Mouse (Mus musculus): ENCODE data around the gene Ankrd53.
A peak's percentile ranks its signal among the peaks of the same experiment; 100 is the strongest.

The Ankrd53 gene

DNA sequence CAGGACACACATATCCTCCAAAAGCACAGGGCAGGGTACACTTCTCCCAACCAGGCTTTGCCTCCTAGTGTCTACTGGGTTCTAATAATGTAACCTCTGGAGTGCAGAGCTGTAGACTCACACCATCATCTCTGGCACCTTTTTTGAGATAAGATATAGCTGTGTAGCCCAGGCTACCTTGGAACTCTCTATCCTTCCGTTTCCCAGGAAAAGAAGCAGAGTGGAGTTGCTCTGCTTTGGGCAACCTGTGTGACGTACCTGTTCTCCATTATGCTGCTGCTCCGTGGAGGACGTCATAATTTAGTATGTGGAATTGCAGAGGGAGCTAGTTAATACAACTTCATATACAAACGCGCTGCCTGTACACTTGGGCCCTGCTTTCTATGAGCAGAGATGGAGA is at the start of gene Ankrd53:
Gene Ankrd53, plus strand, starts transcription at position 301 of the 400 bp plus-strand sequence.
- no peak for DNase-seq (ENCODE audit: low spot score in 2 of 2)

- no peak for DNase-seq (ENCODE audit: low spot score in 2 of 2)
Observed at GRCm38 (mm10) chr6:83713271-83714136, 48.9 kb upstream of the Ankrd53 start.

GRCm38 (mm10) chr6:83714221-83715123 is 48.0 kb upstream of the Ankrd53 start:
- DNase-seq (ENCODE audit: low spot score in 2 of 2), result no peak

DNA sequence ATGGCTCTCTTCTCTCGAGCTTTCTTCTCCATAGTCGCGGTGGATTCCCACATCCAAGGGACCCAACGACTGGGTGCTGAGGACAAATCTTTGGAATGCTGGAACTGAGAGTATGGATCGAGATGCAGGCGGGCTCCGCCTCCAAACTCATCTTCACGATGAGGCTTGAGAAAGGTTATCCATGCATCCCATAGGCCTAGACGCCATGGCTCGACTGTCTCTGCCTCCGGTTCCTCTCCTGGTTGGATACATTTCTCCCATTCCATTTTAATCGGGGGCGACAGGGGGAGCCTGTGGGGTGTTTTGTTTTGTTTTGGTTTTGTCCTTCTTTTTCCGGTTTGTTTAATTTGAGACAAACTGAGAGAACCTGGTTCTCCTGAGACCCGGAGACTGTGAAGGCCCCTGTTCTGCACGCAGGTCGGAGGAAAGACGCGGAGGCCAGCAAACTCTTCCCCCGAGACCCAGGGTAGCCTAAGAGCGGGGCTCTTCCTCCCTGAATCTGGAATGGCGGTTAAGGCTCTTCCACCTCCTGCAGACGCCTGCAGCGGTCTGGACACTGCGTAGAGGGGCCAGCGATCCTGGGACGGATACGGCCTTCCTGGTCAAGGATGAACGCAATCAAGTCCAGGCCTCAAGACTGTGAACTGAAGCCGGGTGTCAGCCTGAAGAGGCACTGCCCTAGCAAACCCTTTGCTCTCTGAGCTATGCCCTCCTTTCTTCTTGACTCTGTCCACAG is 46.8 kb upstream of the Ankrd53 start:
- DNase-seq (ENCODE audit: low spot score in 2 of 2), result no peak

DNA sequence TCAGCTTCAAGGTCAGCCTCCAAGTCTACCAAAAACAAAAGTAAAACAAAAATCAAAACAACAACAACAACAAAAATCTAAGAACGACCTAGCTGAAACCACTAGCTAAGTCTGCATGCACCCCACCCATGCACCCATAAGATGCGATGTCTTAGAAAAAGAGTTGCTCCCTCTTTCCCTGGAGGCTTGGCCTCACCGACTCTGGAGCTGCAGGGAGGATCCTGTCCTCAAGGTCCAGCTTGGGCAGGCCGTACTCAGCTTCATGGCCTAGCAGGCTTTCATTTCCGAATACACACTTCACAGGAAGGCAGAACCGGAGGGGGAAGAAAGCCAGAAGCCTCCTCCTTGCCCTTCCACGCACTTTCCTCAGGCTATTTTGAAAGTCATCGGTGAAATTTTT is 45.4 kb upstream of the Ankrd53 start:
- no peak for DNase-seq (ENCODE audit: low spot score in 2 of 2)

DNA sequence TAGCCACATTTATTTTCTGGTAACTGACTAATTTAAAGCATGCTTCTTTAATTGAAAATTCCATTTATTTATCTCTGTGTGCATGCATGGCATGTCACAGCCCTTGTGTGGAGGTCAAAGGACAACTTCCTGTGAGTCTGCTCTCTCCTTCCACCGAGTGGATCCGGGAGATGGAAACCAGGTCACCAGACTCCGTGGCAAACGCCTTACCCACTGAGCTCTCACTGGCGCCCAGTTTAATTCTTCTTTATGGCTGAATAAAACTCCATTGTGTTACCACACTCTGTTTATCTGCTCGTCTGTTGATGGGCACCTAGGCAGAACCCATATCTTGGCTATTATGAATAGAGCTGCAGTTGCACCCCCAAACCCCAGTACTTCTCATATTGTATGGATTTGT is 39.9 kb upstream of the Ankrd53 start:
- DNase-seq (ENCODE audit: low spot score in 2 of 2), result no peak

GRCm38 (mm10) chr6:83727178-83727577 is 35.3 kb upstream of the Ankrd53 start:
- no peak for DNase-seq (ENCODE audit: low spot score in 2 of 2)

DNA sequence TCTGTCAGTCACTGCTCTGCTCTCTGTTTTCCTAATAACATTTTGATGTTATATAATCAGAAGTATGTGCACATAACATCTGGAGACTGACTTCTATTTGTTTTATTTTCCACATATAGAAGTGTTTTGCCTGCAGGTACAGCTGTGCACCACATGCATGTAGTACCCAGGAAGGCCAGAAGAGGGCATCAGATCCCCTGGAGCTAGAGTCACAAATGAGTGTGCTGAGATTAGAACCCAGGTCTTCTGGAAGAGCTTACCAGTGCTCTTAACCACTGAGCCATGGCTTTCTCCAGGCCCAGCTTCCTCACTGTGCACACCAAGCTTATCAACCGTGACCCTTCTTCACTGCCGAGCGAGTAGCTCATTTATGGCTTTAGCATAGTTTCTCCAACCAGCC is 34.0 kb upstream of the Ankrd53 start:
- no peak for DNase-seq (ENCODE audit: low spot score in 2 of 2)

DNA sequence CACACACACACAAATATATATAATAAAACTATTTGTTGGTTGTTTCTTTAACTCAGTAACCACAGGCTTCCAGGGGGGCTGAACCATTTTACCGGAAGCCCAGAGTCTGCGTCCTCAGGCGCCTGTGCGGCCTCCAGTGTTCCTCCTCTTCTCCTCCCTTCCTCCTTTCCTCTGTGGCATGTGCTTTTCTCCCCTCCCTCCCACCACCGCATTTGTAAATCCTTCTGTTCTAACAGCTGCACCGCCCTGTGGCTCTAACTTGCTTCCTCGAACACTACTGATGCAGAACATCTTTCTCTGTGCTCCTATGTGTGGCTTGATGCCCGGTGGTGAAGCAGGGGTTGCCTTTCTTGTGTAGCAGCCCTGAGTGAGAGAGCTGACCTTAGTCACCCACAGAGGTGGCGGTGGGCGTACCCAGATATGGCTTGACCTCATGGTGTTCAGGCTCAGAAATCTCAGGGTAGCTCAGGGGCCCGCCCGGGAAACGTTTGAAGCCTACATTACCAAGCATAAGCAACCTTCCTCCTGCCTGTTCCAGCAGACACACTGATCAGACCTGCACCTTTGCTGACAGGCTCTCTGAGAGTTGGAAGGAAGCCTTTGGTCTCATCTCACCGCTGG is 33.0 kb upstream of the Ankrd53 start:
- DNase-seq (ENCODE audit: low spot score in 2 of 2), result no peak

DNA sequence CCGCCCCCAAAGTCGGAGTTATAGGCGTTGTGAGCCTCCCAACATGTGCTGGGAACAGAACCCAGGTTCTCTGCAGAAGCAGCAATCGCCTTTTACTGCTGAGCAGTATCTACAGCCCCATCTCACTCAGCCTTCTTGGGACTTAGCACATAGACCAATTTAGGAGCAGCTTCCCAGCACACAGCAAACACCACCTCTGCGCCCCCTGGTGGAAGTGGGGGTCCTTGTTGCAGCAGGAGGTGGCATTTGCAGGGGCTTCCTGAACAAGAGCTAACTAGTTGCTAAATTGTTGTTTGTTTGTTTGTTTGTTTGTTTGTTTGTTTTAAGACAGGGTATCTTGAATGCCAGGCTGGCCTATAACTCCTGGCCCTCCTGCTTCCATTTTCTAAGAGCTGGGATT is 31.3 kb upstream of the Ankrd53 start:
- no peak for DNase-seq (ENCODE audit: low spot score in 2 of 2)

DNA sequence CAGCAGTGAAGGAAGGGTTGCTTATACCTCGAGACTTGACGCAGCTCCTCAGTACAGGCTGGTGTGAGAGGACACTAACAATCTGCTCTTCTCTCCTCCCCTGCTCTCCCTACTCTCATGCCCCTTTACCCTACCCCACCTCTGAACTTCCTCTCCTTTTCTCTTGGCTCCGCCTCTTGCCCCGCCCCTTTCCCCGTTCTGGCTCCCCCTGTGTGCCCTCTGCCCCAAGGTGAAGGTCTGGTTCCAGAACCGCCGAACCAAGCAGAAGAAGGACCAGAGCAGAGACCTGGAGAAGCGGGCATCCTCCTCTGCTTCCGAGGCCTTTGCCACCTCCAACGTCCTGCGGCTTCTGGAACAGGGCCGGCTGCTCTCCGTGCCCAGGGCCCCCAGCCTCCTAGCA is 25.1 kb upstream of the Ankrd53 start:
- no peak for DNase-seq (ENCODE audit: low spot score in 2 of 2)

DNA sequence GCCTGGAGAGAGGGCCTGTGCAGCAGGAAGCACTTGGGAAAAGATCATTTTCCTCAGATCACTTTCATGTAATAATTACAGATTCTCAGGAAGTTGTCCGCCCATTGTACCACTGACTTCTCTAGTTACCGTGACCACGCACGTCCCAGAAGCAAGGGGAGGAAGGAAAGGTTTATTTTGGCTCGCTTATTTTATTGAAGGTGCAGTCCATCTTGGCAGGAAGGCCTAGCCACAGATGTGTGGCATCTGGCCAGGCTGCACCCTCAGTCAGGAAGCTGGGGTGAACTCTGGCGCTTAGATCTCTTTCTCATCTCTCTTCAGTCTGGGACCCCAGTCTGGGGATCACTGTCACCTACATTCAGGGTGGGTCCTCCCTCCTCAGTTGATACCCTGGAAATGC is 23.8 kb upstream of the Ankrd53 start:
- no peak for DNase-seq (ENCODE audit: low spot score in 2 of 2)

DNA sequence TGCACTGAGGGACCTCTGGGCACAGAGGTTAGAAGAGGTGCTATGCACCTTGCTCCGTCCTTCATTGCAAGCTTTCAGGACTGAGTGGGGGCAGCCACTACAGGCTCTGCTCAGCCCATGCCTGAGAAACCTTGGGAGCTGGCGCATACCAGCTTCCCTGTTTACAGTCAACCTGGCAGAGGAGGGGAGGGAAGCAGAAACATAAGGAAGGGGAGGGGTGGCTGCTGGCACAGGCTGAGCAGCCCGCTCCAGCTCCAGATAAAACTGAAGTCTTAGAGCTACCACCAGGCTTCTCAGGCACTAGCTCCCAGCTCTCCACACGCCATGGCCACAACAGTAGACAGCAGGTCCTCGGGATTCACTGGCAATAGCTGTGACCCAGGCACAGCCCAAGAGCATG is 19.7 kb upstream of the Ankrd53 start, which contains the start of gene Atp6v1b1:
Gene Atp6v1b1, plus strand, starts transcription at position 230 of the 400 bp plus-strand sequence.
- no peak for DNase-seq (ENCODE audit: low spot score in 2 of 2)

- no peak for DNase-seq (ENCODE audit: low spot score in 2 of 2)
Observed at GRCm38 (mm10) chr6:83743212-83743611, 19.2 kb upstream of the Ankrd53 start.

- DNase-seq (ENCODE audit: low spot score in 2 of 2), result no peak
Observed at GRCm38 (mm10) chr6:83744126-83744525, 18.3 kb upstream of the Ankrd53 start.

DNA sequence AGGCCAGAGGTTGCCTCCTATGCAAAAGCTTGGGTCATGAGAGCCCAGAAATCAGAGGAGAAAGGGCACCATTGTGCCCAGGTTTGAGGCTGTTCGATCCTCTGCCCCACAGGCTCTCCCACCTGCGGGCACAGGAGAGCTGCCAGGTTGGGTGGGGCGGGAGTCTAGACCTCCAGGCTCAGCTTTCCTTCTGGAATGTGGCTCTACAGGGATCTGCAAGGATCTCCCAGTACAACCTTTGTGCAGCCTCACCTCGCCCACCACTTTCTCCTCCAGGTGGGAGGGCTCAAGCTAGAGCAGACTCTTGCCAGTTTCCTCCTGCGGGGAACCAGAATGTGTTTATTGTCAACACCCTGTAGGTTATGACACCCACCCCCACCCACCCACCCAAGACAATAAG is 17.9 kb upstream of the Ankrd53 start:
- no peak for DNase-seq (ENCODE audit: low spot score in 2 of 2)

DNA sequence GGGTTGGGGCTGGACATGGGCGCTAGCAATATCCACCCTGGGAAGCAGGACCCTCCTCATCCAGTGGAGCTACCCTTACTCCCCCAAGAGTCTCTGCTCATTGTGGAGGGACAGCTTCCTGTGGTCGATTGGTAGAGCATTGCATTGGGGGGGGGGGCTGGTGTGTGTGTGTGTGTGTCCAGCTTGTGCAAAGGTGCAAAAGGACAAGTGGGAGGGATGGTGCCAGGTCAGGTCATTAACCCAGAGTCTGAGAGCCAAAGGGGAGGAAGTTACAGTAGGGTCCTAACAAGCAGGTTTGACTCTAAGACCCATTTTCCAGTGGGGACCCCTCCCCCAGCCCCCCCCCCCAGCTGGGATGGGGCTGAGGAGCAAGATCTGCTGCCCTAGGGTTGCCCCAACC is 17.0 kb upstream of the Ankrd53 start:
- DNase-seq (ENCODE audit: low spot score in 2 of 2), result no peak

GRCm38 (mm10) chr6:83749286-83749685 is 13.2 kb upstream of the Ankrd53 start:
- DNase-seq (ENCODE audit: low spot score in 2 of 2), result no peak

- DNase-seq (ENCODE audit: low spot score in 2 of 2), result peak in 1 of 2 experiments; percentile 38
Observed at GRCm38 (mm10) chr6:83750171-83750684, 12.2 kb upstream of the Ankrd53 start.

DNA sequence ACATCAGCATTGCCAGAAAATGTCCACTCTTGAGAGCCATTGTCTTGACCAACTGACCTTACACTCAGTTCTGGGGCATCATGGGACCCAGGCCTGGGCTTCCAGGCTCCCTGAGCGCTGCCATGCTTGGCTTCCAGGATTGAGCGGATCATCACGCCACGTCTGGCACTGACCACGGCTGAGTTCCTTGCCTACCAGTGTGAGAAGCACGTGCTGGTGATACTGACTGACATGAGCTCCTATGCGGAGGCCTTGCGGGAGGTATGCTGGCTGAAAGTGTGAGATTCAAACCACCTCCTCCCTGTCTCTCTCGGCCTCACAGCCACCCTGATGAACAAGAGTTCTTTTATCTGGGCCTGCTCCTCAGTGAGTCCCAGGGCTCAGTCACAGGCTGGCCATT is 6.4 kb upstream of the Ankrd53 start:
- no peak for DNase-seq (ENCODE audit: low spot score in 2 of 2)

DNA sequence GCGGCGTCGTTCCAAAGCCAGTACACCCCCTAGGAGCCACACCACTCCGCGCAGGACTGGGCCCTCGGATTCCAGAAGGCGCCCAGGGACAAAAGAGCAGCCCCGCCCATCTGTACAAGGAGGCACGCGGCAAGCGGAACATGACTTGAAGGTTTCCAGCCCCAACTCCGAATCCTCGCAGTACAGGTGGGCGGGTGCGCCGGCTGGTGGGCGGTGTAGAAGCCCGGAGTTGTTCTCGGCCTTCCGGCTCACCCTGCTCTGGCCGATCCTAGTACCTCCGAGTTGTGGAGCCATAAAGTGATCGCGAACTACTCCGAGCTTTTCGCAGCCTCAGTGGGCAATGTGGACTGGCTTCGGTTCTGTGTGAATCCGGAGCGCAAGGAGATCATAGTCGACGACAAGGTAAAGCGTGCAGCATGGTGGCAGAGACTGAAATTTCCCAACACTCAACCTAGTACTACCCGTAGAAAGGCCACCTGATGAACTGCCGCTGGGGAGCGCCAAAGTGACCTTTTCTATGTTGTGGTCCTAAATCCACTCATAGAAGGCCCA is 512 bp downstream of the Ankrd53 start:
- DNase-seq (ENCODE audit: low spot score in 2 of 2), result no peak
